Mouse (Mus musculus) embryonic facial prominence, embryonic 14.5 days (tissue): ENCODE measurements at regions not wholly inside any gene's neighbourhood (a gene's known extent, or its start where the extent isn't known, plus 50 kb on each side); places are given as distances from the start of the nearest gene placed in this dataset.
A peak's percentile ranks its signal among the peaks of the same experiment; 100 is the strongest.

ENCODE experiments used
- ATAC-seq: fragments of 200-750 bp; cut with Nextera tagmentation; 2 replicates; pipeline ENCODE4 v1.8.0; 2017; ENCODE audit warnings: low read depth, moderate number of reproducible peaks, moderate TSS enrichment
- DNase-seq: peaks from one replicate; pipeline ENCODE4 v3.0.0-alpha.2; 2015; ENCODE audit warnings: low spot score
- H3K27ac ChIP-seq: fragments of 300-500 bp; sonication (generic); replicated peaks from 2 replicates; pipeline ENCODE4 v1.5.1; 2014; ENCODE audit warnings: low read depth, mild to moderate bottlenecking, low read length, moderate library complexity
- H3K27me3 ChIP-seq: fragments of 300-500 bp; sonication (generic); replicated peaks from 2 replicates; pipeline ENCODE4 v1.6.1; 2014; ENCODE audit warnings: low read length; ENCODE audit not compliant: control insufficient read depth, insufficient read depth
- H3K36me3 ChIP-seq: fragments of 300-500 bp; sonication (generic); 2 replicates; pipeline ENCODE4 v1.6.1; 2014; ENCODE audit warnings: low read length, mixed read lengths; ENCODE audit not compliant: control insufficient read depth, insufficient read depth
- H3K4me1 ChIP-seq: fragments of 300-500 bp; sonication (generic); 2 replicates; pipeline ENCODE4 v1.6.1; 2014; ENCODE audit warnings: antibody characterized with exemption, low read length; ENCODE audit not compliant: control insufficient read depth, insufficient read depth
- H3K4me2 ChIP-seq: fragments of 300-500 bp; sonication (generic); 2 replicates; pipeline ENCODE4 v1.6.1; 2014; ENCODE audit warnings: low read depth, mild to moderate bottlenecking, low read length, moderate library complexity, mixed read lengths
- H3K4me3 ChIP-seq: fragments of 300-500 bp; sonication (generic); 2 replicates; pipeline ENCODE4 v1.5.1; 2014; ENCODE audit warnings: low read depth, mild to moderate bottlenecking, low read length
- H3K9ac ChIP-seq: fragments of 300-500 bp; sonication (generic); 2 replicates; pipeline ENCODE4 v1.6.1; 2014; ENCODE audit warnings: low read depth, mild to moderate bottlenecking, low read length, moderate library complexity, mixed read lengths
- H3K9me3 ChIP-seq: fragments of 300-500 bp; sonication (generic); 2 replicates; pipeline ENCODE4 v1.6.1; 2016; ENCODE audit warnings: low read length; ENCODE audit not compliant: control insufficient read depth
- WGBS: fragments of 180-500 bp; shearing (Covaris S2); extraction: QIAGEN DNeasy Blood & Tissue Kit; methylation state at CpG from one replicate; pipeline ENCODE4 v1.1.7; 2014; 5-methylcytosine and 5-hydroxymethylcytosine counted together

DNA sequence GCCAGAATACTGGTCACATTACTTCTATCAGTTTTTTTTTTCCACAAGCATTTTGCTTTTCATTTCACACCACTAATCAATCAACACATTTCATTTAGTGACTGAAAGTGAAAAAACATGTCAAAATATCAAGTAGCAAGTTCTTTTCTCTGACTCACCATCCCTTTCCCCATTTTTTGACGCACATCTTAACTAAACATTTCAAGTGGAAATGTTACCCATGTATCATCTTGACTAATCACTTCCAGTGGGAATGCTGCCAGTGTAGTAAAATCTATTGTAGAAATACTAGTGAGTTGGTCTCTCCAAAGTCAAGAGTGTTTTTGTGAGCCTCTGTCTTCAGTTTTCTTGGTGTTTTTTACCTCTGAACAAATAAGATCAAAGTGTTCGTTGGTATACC lies 527.6 kb upstream of the Adgrl4 start:
- no peak for ATAC-seq
- H3K4me2 ChIP-seq: no peak overlapping the region
- WGBS: 75% methylated on average over 2 of the region's 2 CpGs

DNA sequence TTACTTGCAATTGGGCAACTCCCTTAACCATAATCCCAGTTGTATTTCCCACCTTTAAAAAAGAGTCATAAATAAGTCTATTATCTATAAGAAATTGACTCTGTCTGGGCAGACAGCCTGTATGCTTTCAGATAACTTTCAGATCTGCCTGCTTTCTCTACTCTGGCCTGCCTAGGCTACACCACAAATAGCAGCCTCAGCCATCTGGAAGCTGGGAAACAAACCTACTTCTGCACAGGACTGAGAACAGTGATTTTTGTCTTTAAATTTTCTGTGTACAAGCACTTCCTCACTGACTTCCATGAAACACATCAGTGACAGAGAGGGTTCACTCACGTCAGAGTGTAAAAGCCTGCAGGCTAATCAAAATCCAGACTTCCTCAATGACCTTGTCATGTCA lies 482.8 kb upstream of the Adgrl4 start:
- H3K4me2 ChIP-seq: no peak overlapping the region
- ATAC-seq (no peak), DNase-seq (no peak)
- no peaks in the 10 kb centered on the region for H3K9me3 ChIP-seq
- WGBS: 46% methylated on average over 1 of the region's 1 CpGs
- no peak overlapping the region for H3K4me3 ChIP-seq
- H3K27ac ChIP-seq: no peak overlapping the region
- H3K4me1 ChIP-seq: no peaks in the 10 kb centered on the region
- H3K9ac ChIP-seq: no peak overlapping the region
- H3K36me3 ChIP-seq: no peaks in the 10 kb centered on the region
- no peaks in the 10 kb centered on the region for H3K27me3 ChIP-seq

More for the DNA sequence above, 527.6 kb upstream of the Adgrl4 start:
- H3K27ac ChIP-seq: no peak overlapping the region
- H3K9me3 ChIP-seq: no peaks in the 10 kb centered on the region
- H3K9ac ChIP-seq: no peak overlapping the region
- H3K4me3 ChIP-seq: no peak overlapping the region
- H3K36me3 ChIP-seq: no peaks in the 10 kb centered on the region
- DNase-seq: peak; percentile 3
- no peaks in the 10 kb centered on the region for H3K27me3 ChIP-seq
- H3K4me1 ChIP-seq: no peaks in the 10 kb centered on the region

DNA sequence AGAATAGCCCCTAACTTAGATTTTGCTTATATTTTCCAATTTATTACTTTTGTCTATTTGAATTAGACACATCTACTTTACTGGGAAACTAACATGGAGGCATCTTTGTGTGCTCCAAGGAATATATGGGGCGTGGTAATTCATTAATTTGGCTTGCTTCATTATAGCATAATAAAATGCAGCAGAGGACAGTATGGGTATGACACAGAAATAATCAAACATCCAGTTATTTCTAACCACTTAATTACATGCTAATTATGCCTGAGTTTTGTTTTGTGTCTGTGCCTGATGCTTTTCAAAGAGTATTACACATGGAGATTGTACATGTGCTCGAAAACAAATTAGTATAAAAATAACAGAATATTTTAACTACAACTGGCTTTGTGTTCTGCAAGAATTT lies 438.0 kb upstream of the Adgrl4 start:
- no peak overlapping the region for H3K9ac ChIP-seq
- no peak for DNase-seq
- 73% methylated on average over 2 of the region's 2 CpGs for WGBS

DNA sequence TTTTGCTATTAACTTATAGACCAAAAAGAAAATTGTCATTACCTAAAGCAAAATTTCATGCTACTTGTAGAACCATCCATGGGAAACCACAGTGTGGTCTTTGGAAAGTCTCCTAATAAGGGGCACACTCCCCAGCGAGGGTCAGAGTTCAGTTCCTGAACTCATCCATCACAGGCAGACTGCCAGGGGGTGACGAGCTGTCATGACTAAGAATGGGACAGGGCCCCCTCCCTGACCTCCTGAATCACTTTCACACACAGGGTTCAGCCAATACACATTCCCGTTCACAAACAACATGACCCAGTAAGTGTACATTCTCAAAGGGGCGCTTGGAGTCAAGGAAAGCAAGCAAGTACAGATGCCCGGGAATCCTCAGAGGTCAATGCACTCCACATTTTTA lies 437.5 kb upstream of the Adgrl4 start:
- Histone ChIP-seq H3K4me2 (no peak overlapping the region), H3K4me1 (no peaks in the 10 kb centered on the region), H3K4me3 (no peak overlapping the region), H3K27me3 (no peaks in the 10 kb centered on the region), H3K9me3 (no peaks in the 10 kb centered on the region), H3K27ac (no peak overlapping the region), H3K9ac (no peak overlapping the region), H3K36me3 (no peaks in the 10 kb centered on the region)
- 21% methylated on average over 5 of the region's 5 CpGs for WGBS
- DNase-seq: peak; percentile 5
- no peak for ATAC-seq

More for the DNA sequence above, 438.0 kb upstream of the Adgrl4 start:
- no peaks in the 10 kb centered on the region for H3K4me1 ChIP-seq
- no peak overlapping the region for H3K27ac ChIP-seq
- no peak overlapping the region for H3K4me2 ChIP-seq
- no peaks in the 10 kb centered on the region for H3K36me3 ChIP-seq
- no peak overlapping the region for H3K4me3 ChIP-seq
- no peaks in the 10 kb centered on the region for H3K9me3 ChIP-seq
- no peaks in the 10 kb centered on the region for H3K27me3 ChIP-seq
- no peak for ATAC-seq

DNA sequence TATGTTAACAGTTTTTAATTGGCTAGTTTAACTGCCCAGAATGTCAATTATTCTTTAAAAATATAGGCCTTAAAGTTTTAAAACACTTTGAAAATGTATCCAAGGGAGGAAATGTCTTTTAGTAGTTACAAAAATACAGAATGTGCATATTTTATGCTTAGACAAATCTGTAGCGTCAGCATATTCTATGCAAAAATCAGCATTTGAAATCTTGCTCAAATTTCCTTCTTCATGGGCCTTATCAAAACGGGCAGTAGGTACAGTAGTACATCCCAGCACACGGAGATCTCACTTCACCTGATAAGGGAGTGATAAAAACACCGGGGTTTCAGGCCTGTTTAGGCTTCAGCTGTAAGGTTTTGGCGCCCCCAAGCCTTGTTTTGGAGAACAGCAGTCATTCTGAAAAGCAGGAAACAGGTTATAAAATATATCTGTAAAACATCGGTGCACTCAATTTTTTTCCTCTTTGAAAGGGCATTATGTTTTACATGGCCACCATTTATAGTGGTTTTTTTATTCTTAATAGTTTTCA lies 435.7 kb upstream of the Adgrl4 start:
- no peaks in the 10 kb centered on the region for H3K9me3 ChIP-seq
- no peaks in the 10 kb centered on the region for H3K27me3 ChIP-seq
- DNase-seq: peak; percentile 38
- H3K27ac ChIP-seq: no peak overlapping the region
- no peak overlapping the region for H3K9ac ChIP-seq
- 29% methylated on average over 6 of the region's 6 CpGs for WGBS
- no peak overlapping the region for H3K4me2 ChIP-seq
- no peaks in the 10 kb centered on the region for H3K36me3 ChIP-seq
- no peak overlapping the region for H3K4me3 ChIP-seq
- no peaks in the 10 kb centered on the region for H3K4me1 ChIP-seq
- no peak for ATAC-seq

DNA sequence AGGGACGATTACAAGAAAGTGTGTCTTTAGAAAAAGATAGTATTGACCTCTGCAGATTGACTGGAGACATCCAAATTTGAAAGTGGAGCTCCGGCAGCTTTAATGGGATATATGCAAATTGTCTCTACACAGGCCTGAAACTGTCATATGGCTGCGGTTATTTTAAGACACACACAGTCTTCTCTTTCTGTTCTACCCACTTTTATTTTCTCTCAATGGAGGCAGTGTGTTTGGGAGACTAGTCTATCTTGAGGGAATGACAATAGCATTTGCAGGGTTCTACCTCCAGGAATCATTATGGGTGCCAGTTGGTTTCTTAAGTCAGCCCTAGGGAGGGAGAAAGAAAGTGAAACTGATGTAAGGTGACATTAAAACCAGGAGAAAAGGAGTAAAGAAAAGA lies 434.2 kb upstream of the Adgrl4 start:
- H3K27me3 ChIP-seq: no peaks in the 10 kb centered on the region
- DNase-seq (no peak), ATAC-seq (no peak)
- H3K27ac ChIP-seq: no peak overlapping the region
- H3K4me3 ChIP-seq: no peak overlapping the region
- H3K4me1 ChIP-seq: no peaks in the 10 kb centered on the region
- H3K4me2 ChIP-seq: no peak overlapping the region
- H3K36me3 ChIP-seq: no peaks in the 10 kb centered on the region
- H3K9ac ChIP-seq: no peak overlapping the region
- H3K9me3 ChIP-seq: no peaks in the 10 kb centered on the region
- WGBS: 78% methylated on average over 3 of the region's 3 CpGs

DNA sequence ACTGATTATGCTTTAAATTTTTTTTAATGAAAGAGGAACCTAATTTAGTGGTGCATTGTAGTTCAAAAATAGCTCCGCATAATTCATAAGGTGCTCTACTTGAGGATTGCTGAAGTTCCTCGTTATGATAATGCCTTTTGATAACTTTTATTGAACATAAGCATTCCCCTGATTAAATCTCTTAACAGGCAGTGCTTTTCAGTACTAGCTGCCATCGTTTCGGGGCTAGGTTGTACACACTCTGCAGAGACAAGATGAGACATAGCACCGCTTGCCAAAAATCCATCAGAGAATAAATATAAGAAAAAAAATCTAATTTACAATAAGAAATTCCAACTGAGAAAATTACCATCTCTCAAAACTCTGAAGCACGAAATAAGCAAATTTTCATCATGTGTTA lies 433.7 kb upstream of the Adgrl4 start:
- Histone ChIP-seq H3K27ac (no peak overlapping the region), H3K36me3 (no peaks in the 10 kb centered on the region), H3K9ac (no peak overlapping the region), H3K27me3 (no peaks in the 10 kb centered on the region), H3K4me3 (no peak overlapping the region), H3K4me1 (no peaks in the 10 kb centered on the region), H3K9me3 (no peaks in the 10 kb centered on the region), H3K4me2 (no peak overlapping the region)
- ATAC-seq (no peak), DNase-seq (no peak)
- WGBS: 81% methylated on average over 6 of the region's 6 CpGs

DNA sequence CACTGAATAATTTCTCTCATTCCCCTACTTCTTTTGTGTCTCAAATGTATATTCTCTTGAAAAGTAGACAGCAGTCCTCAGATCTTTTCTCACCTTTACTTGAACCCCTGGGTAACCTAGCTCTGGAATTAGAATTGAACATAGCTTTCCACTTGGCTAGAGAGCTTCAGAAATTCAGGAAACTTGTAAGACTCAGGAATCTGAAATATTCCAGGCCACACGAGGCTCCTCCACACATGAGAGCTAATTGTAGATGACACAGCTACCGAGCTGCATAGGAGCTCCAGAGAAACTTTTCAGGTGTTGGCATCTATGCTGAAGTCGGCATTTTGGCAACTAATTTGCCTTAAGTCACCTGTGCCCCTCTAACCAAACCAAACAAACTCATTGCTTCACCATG lies 417.7 kb upstream of the Adgrl4 start:
- H3K4me1 ChIP-seq: no peaks in the 10 kb centered on the region
- H3K4me3 ChIP-seq: no peak overlapping the region
- no peaks in the 10 kb centered on the region for H3K36me3 ChIP-seq
- H3K27me3 ChIP-seq: no peaks in the 10 kb centered on the region
- no peaks in the 10 kb centered on the region for H3K9me3 ChIP-seq
- 57% methylated on average over 3 of the region's 3 CpGs for WGBS
- no peak overlapping the region for H3K9ac ChIP-seq
- H3K27ac ChIP-seq: no peak overlapping the region
- DNase-seq (no peak), ATAC-seq (no peak)
- no peak overlapping the region for H3K4me2 ChIP-seq

DNA sequence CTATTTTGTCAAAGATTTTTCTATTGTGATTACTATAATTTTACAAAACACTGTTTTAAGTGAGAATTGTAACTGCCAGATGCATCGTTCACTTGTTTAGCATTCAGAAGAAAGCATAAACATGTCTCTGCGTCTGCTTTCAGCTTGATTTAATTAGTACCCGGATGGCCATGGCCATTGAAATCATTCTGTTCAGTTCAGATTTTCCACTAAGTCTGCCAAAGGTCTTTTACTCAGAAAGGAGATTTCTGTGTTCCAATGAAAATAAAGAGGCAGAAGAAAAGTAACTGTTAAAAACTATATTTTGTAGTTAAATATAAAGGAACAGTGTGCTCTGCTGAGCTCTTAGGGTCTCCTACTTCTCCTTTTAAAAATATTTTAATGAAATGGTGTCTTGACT lies 380.2 kb upstream of the Adgrl4 start:
- no peak overlapping the region for H3K4me2 ChIP-seq
- H3K27ac ChIP-seq: no peak overlapping the region
- no peak overlapping the region for H3K9ac ChIP-seq
- no peaks in the 10 kb centered on the region for H3K9me3 ChIP-seq
- WGBS: 52% methylated on average over 3 of the region's 3 CpGs
- ATAC-seq (no peak), DNase-seq (peak; percentile 84)
- no peaks in the 10 kb centered on the region for H3K27me3 ChIP-seq
- no peaks in the 10 kb centered on the region for H3K4me1 ChIP-seq
- H3K4me3 ChIP-seq: no peak overlapping the region
- H3K36me3 ChIP-seq: no peaks in the 10 kb centered on the region
